ENCODE assay signal across 9 mouse cellular contexts in genomic region chr5:74703741-74704459, GRCm38 (mm10). TPM values are rescaled to one million over a fixed set of nuclear protein-coding genes. Genes with fewer than 3 reads are reported as not detected.
A peak's percentile ranks its signal among the peaks of the same experiment; 100 is the strongest.
DNase-seq lines count a peak whose midpoint lies in the region; ATAC-seq and TF ChIP-seq lines count a peak whose summit lies in the region.
"Had no signal": no experiment of that assay in that cellular context is flagged by ENCODE, and none has a peak within 500 bp of the region (broad histone marks: within the 10 kb centered on the region; RNA-seq: fewer than 3 reads in every experiment).

No protein-coding gene starts in this region.

- H3K27ac ChIP-seq in forebrain, postnatal 0 days (ENCODE audit: low read depth, low read length) = no peak overlapping the region
- H3K27ac ChIP-seq in intestine, embryonic 16.5 days (ENCODE audit: low read length) = no peak overlapping the region; the same call in 1 of the 2 replicates

- H3K4me3 ChIP-seq in forebrain, postnatal 0 days (ENCODE audit: low read depth, low read length) = peak overlapping the region; percentile 40
- peak overlapping the region; percentile 48 for H3K4me3 ChIP-seq in intestine, embryonic 16.5 days (ENCODE audit: low read length)
- peak overlapping the region; percentile 90 for H3K4me3 ChIP-seq in megakaryocyte, embryonic 14.5 days (replicated peaks)

- DNase-seq in gastrocnemius, adult 18-20 months (ENCODE audit: low spot score) = peak; percentile 14
- no peak for DNase-seq in gastrocnemius, postnatal 36 days
- peak; percentile 57 for DNase-seq in MN1 (ENCODE audit: low spot score)
- no peak for DNase-seq in forebrain, postnatal 0 days
- DNase-seq in ovary, postnatal 36 days (ENCODE audit: low spot score) = no peak
- no peak for DNase-seq in cerebellum, adult 8-10 months

- H3K27me3 ChIP-seq in forebrain, postnatal 0 days (ENCODE audit: insufficient read depth, low read length) = no peaks in the 10 kb centered on the region; the same call in none of the 2 replicates
- no peaks in the 10 kb centered on the region for H3K27me3 ChIP-seq in intestine, embryonic 16.5 days (replicated peaks; ENCODE audit: control insufficient read depth, insufficient read depth, low read length)
- H3K27me3 ChIP-seq in megakaryocyte, embryonic 14.5 days (replicated peaks) = peaks cover 13% of the 10 kb centered on the region

- peak; percentile 81 for ATAC-seq in forebrain, postnatal 0 days
- peak; percentile 77 for ATAC-seq in intestine, embryonic 16.5 days

- H3K36me3 ChIP-seq in forebrain, postnatal 0 days (ENCODE audit: insufficient read depth) = no peaks in the 10 kb centered on the region
- H3K36me3 ChIP-seq in intestine, embryonic 16.5 days (ENCODE audit: control insufficient read depth, insufficient read depth, low read length) = no peaks in the 10 kb centered on the region
- no peaks in the 10 kb centered on the region for H3K36me3 ChIP-seq in megakaryocyte, embryonic 14.5 days (replicated peaks; ENCODE audit: low read length)

- H3K4me2 ChIP-seq in forebrain, postnatal 0 days (ENCODE audit: low read depth) = peak overlapping the region; percentile 47
- H3K4me2 ChIP-seq in intestine, embryonic 16.5 days (ENCODE audit: low read depth, low read length) = peak overlapping the region; percentile 48

- no peak for TF ChIP-seq CTCF in forebrain, postnatal 0 days (IDR thresholded peaks at IDR 0.05; ENCODE audit: low read depth)

- no peaks in the 10 kb centered on the region for H3K9me3 ChIP-seq in forebrain, postnatal 0 days (ENCODE audit: low read length)
- H3K9me3 ChIP-seq in intestine, embryonic 16.5 days (ENCODE audit: control insufficient read depth, low read length) = no peaks in the 10 kb centered on the region
- H3K9me3 ChIP-seq in megakaryocyte, embryonic 14.5 days = no peaks in the 10 kb centered on the region

- 11% methylated on average over 17 of the region's 17 CpGs for whole genome bisulfite sequencing in forebrain, postnatal 0 days
- WGBS in intestine, embryonic 16.5 days = 26% methylated on average over 17 of the region's 17 CpGs

- intact Hi-C loops in gastrocnemius, postnatal 36 days (cut with DNase I) = no loop called here

- H3K9ac ChIP-seq in forebrain, postnatal 0 days = no peak overlapping the region
- H3K9ac ChIP-seq in intestine, embryonic 16.5 days (ENCODE audit: low read depth, low read length) = peak overlapping the region; percentile 51

- H3K4me1 ChIP-seq in forebrain, postnatal 0 days (ENCODE audit: insufficient read depth) = peaks cover 5% of the 10 kb centered on the region; the same call in 1 of the 2 replicates
- H3K4me1 ChIP-seq in intestine, embryonic 16.5 days (ENCODE audit: control insufficient read depth, insufficient read depth, low read length) = peaks cover 11% of the 10 kb centered on the region
- peaks cover 20% of the 10 kb centered on the region for H3K4me1 ChIP-seq in megakaryocyte, embryonic 14.5 days

RNA-seq across cellular contexts. Expression of gene Lnx1, which starts 1.2 kb away (rescaled TPM):
- 1 to 10 TPM; 2.7 to 4.4 TPM for total RNA-seq in gastrocnemius, adult 18-20 months (2021)
- 1 to 10 TPM; 2.7 TPM for total RNA-seq in gastrocnemius, postnatal 36 days (2021)
- 15.5 and 21.2 TPM in 2 replicates for total RNA-seq in forebrain, postnatal 0 days (2014; rRNA removed)
- polyA plus RNA-seq in forebrain, postnatal 0 days (2015; fragmentation: Nextera tagmentation; extraction: Ambion mirVana) = 6.8 and 11.0 TPM in 2 replicates
- polyA plus RNA-seq in intestine, embryonic 16.5 days (2015; fragmentation: Nextera tagmentation; extraction: Ambion mirVana) = 5.9 and 6.1 TPM in 2 replicates
- polyA plus RNA-seq in megakaryocyte, embryonic 14.5 days (2012; ENCODE audit: insufficient read depth, low replicate concordance) = not detected in 2 replicates
- total RNA-seq: MEL had no signal

Comparison
In these comparisons a context has a peak if more than half of its experiments do, and no peak if none do; other contexts are left out.
1. DNase-seq: peak in gastrocnemius, adult 18-20 months (single experiment) and MN1 (single experiment); none in gastrocnemius, postnatal 36 days (0 of 2), forebrain, postnatal 0 days (single experiment), ovary, postnatal 36 days (single experiment) and cerebellum, adult 8-10 months (single experiment).
2. H3K4me3 ChIP-seq: peak in every context shown above with its lines; median percentile 90 in megakaryocyte, embryonic 14.5 days; 48 in intestine, embryonic 16.5 days; 40 in forebrain, postnatal 0 days.